Mouse (Mus musculus): ENCODE results near the gene Kif1bp. TPM values are rescaled to one million over a fixed set of nuclear protein-coding genes. Genes with fewer than 3 reads are reported as not detected.

Kif1bp gene
- total RNA-seq, 2 experiments from 2014 or later = 169 to 181 TPM

DNA sequence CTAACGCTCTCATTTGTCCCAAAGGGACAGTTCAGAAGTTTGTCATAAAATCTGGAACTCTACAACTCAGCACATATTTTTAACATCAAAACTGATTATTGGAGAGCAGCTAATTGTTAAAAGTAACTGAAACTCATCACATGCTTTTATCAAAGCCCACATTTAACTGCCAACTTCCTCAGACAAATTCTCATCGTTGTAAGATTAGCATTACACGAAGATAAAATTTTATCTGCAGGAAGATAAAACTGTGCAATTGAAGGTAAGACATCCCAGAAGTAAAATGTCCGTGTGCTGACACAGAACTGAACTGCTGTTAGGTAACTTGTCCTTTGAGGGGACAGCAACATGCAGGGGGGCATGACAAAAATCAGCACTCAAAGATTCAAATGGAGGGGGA, 9.4 kb downstream of the Kif1bp start:
- intact Hi-C loops (cut with DNase I) = no loop called here
- no peak for DNase-seq (ENCODE audit: low spot score in 2 of 2)

DNA sequence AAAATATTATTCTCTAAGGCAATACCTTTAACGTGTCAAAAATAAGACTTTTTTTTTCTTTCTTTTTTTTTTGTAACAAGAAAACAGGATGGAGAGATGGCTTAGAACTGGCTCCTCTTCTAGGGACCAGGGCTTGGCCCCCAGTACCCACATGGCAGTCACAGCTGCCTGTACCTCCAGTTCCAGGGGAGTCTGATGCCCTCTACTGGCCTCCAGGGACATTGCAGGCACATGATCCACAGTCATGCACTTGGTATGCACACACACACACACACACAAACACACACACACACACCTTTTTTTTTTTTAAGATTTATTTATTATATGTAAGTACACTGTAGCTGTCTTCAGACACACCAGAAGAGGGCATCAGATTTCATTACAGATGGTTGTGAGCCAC, 20.5 kb downstream of the Kif1bp start:
- no peak for DNase-seq (ENCODE audit: low spot score in 2 of 2)
- intact Hi-C loops (cut with DNase I) = no loop called here

DNA sequence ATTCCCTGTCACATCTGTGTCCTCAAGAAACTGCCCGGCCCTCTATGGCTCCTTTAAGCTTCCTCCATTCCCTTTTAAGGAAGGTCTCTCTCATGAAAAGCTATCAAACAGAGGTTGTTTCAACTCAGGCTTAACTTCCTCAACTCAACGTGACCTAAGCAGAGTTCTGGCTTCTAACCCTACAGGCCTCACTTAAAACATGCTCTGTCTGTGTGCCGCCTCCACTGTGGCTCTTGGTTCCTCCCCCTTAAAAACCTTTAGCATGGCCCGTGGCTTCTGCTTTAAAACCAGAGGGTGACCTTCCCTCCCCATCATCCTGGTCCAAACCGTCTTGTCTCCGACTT, 21.7 kb downstream of the Kif1bp start:
- no peak for DNase-seq (ENCODE audit: low spot score in 2 of 2)
- intact Hi-C loops (cut with DNase I) = no loop called here

DNA sequence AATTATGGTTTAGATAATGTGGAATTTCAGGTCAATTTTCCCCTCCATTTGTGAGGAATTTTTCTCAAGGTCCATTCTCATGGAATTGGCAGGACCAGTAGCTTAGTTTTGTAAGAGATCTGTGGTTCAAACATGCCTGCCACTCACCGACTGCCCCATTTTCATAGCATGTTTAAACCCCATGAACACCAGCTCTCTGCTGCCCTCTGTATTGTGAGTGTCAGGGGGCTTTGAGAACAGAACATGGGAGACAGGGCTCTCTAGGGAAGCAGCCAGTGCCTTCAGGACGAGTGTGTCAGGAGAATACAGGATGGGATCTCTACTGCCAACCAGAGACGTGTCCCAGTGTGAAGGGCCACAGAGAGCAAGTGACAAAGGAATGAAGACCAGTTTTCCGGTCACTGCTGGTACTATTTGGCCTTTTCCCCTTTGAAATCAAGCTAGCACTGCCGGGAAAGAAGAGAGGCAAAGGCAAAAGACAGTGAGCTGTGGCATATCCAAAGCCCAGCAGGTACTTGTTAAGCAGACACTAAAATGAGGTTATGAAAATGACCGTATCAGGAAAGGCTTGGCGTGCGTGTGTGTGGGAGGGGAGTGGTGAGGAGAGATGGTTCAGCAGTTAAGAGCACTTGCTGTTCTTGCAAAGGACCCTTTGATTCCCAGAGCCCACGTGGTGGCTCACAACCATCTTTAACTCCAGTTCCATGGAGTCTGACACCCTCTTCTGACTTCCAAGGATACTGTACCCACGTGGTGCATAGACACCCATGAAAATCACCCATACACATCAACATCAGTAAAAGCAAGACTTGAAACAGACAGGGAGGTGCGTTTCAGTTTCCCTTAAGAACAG, 22.3 kb downstream of the Kif1bp start:
- DNase-seq (ENCODE audit: low spot score in 2 of 2) = no peak
- intact Hi-C loops (cut with DNase I) = no loop called here

DNA sequence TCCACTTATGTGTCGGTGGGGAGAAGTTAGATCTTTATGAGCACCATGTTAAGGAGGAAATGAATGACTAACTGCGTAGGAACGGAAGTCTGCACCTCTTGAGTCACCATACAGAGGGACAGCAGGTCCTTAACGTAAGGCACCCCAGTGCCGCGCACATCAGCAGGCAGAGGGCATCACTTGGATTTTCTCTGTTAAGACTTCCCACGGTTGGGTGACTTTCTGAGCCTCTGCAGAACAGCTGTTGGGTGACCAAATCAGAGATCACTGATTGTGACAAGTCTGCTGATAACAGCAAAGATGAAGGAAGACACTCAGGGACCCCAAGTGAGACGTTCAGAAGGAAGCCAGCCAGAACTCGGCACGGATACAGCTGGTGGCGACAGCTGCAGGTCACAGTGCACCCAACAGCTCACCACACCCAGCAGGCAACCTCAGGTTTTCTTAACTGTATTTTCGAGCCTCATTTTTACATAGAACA, 24.6 kb downstream of the Kif1bp start:
- no peak for DNase-seq (ENCODE audit: low spot score in 2 of 2)
- intact Hi-C loops (cut with DNase I) = no loop called here

DNA sequence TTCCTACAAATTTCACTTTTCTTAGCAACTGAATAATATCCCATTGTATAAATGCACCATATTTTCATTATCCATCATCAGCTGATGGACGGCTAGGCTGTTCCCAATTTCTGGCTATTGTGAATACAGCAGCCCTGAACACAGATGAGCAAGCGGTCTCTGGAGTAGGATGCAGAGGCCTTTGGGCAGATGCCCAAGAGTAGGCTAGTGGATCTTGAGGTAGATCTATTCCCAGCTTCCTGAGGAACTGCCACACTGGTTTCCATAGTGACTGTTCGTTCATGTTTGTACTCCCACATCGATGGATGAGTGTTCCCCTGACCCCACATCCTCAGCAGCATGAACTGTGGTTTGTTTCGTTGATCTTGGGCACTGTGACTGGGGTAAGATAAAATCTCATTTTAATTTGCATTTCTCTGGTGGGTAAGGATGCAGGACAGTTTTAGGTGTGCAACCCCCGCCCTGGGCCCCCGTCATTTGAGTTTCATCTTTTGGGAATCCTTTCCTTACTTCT, 27.4 kb downstream of the Kif1bp start:
- intact Hi-C loops (cut with DNase I) = no loop called here

DNA sequence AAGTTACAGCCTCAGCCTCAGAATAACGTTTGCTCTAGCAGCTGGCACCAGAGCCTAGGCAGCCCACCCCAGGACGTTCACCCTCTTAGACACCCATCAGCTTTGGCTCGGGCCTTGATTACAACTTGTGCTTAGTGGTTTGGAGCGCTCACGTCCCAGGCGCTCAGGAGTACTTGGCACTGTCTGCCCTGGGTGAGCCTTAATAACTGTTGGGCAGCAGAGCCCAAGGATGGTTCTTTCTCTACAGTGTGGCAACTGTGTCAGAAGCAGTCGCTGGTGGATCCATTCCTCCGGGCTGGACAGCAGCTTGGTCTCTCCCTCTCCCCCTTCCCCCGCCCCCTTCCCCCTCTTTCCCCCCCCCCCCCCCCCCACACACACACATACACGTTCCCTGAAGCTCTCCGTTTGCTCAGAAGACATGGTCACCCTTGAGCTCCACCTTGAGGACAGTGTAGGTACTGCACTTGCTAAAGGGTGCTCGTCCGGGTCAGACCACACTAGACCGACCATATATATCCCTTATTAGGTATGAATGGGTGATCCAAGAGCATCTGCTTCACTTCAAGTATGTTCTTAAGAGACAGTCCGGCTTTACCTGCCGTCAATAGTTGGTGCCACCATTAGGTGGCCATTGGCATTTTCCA, 28.6 kb downstream of the Kif1bp start:
- intact Hi-C loops (cut with DNase I) = loop anchor here (1.0 kb wide), 1 partner anchor 49 kb away; no protein-coding TSS in a partner anchor
- peak; percentile 47 to 55 for DNase-seq (ENCODE audit: low spot score in 2 of 2)

More for the DNA sequence above, 27.4 kb downstream of the Kif1bp start:
- DNase-seq (ENCODE audit: low spot score in 2 of 2) = peak in 1 of 2 experiments; percentile 75

DNA sequence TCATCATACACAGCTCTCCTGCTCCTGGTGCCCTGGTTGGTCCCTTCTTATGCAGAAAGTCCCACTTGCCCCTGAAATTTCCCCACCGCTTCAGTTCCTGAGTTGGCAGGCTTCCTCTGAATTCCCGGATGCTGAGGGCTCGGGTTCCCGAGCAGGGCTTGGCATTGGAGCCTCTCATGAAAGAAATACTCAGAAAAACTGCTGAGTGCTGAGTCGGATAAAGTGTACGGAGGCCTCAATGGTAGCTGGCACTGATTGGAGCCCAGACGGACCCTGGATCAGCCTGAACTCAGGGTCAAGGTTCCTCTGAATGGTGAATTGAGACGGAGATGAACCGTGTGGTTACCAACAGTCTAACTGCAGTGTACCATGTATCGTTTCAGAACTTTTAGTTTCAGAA, 31.8 kb downstream of the Kif1bp start:
- no peak for DNase-seq (ENCODE audit: low spot score in 2 of 2)
- intact Hi-C loops (cut with DNase I) = no loop called here

DNA sequence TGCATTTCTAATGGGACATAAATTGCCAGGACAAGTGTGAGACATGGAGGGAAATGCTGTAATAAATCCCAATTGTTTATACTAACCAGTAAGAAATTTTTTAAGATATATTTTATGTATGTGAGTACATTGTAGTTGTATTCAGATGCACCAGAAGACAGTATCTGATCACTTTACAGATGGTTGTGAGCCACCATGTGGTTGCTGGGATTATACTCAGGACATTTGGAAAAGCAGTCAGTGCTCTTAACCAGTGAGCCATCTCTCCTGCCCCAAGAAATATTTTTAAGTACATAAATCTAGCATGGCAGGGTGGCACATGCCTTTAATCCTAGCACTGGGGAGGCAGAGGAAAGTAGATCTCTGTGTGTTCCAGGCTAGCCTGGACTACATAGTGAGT, 32.5 kb downstream of the Kif1bp start:
- no peak for DNase-seq (ENCODE audit: low spot score in 2 of 2)
- intact Hi-C loops (cut with DNase I) = no loop called here

DNA sequence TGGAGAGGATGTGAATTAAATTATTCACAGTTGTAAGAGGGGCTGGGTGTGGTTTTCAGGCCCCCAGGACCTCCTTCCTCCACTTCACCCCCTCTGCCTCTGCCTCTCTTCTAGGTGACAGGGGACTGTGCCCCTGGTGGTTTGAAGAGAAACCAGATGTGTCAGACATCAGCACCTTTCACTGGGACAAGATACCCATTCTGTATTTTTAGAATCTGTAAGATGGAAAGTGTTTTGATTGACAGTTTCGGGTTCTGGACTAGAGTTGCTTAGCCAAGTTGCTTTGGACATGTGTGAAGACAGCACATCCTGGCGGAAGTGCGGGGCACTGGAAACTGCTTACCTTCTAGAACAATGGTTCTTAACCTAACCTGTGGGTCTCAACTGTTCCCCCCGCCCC, 33.9 kb downstream of the Kif1bp start:
- intact Hi-C loops (cut with DNase I) = no loop called here
- no peak for DNase-seq (ENCODE audit: low spot score in 2 of 2)

DNA sequence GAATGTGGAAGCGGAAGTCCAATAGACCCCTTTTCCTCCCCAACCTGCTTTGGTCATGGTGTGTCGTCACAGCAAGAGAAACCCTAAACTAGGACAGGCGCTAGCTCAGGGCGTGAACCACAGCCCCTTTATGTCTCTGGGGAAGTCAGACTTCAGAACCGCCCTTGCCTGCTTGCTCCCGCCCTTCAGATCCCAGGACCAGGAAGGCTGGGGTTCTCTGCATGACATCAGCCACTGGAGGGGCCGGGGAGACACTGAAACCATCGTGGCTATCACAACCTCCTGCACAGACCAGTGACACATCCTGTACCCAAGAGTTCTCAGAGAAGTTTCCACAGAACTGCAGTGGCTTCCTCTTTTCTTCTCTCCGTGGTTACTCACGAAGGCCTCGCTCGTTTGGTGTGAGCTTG, 34.9 kb downstream of the Kif1bp start:
- no peak for DNase-seq (ENCODE audit: low spot score in 2 of 2)
- intact Hi-C loops (cut with DNase I) = no loop called here

DNA sequence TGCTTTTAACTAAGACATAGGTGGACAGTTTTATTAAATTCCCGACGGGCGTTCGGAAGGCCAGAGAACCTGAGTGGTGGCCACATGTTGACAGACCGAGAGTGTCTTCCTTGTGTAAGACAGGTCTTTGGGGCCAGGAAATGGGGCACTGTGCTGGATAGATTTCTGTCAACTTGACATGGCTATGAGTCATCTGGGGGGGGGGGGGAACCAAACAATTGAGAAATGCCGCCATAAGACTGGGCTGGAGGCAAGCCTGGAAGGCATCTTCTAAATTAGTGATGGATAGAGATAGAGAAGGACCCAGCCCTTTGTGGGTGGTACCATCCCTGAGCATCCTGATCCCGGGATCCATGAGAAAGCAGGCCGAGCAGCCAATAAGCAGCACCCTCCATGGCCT, 35.3 kb downstream of the Kif1bp start:
- no peak for DNase-seq (ENCODE audit: low spot score in 2 of 2)

DNA sequence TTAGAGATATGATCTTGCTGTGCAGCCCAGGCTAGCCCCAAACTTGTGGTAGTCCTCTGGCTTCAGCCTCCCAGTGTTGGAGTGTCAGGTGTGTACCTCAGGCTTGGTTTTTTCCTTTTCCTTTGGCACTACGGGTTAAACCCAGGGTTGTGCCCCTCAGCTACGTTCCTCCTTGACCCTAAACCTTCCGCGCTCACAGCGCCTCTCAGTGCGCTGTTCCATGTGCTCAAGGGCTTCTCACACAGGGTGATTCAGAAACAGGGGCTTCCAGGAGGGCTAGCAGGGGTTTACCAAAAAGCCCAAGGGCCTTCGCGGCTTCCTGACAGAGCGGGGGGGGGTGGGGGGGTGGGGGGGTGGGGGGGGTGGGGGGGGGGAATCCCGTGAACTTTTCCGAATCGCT, 35.8 kb downstream of the Kif1bp start:
- intact Hi-C loops (cut with DNase I) = no loop called here
- DNase-seq (ENCODE audit: low spot score in 2 of 2) = no peak

More for the DNA sequence above, 35.3 kb downstream of the Kif1bp start:
- intact Hi-C loops (cut with DNase I) = no loop called here

DNA sequence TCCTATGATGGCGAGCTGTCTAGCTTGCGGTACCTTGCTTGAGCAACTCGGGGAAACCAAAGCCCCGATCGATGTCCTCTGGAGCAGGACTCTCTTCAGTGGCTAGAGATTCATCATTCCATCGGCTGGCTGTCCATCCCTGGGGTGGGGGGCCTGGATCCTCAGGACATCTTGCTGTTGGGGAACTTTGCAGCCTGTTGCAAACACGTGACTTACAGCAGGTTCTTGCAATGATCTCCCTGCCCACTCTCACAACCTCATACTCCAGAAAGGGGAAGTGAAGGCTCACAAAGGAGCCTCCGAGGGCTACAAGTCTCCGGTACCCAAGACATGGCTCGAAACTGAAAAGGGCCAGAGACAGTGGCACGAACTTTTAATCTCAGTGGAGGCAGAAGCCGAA, 36.8 kb downstream of the Kif1bp start:
- no peak for DNase-seq (ENCODE audit: low spot score in 2 of 2)
- intact Hi-C loops (cut with DNase I) = no loop called here

DNA sequence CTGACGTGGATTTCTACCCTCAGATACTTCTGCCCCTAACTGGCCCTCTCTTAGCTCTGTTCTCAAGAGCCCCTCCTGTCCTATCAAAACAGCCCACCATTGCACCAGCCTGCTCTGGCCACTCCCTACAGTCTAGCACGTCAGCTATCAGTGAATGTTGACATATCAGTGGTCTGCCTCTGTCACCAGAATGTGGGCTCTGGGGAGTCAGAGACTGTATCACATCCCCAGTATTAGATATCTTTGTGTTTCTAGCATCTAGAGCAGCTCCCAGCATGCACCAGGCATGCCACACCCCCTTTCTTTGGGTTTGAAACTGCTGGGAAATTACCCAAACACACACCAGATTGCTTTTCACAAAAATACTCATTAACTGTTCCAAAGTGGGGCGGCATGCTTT, 37.5 kb downstream of the Kif1bp start:
- intact Hi-C loops (cut with DNase I) = no loop called here
- DNase-seq (ENCODE audit: low spot score in 2 of 2) = no peak

DNA sequence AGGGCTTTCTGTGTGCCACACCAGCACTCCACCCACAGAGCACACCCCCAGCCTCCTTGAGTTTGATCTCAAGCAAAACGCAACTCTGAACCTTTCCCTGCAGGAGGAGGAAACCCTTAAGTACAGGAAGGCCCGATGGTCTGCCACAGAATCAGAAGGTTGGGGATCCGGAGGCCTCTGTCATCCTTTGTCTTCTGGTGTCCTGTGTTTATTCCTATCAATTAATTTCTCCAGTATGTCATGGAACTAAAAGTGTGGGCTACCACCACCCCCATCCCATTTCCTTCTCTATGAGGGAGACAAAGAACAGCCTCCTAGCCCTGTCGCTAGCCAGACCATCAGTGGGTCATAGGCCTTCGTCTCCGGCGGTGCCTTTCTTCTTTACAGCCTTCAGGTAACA, 43.7 kb downstream of the Kif1bp start:
- intact Hi-C loops (cut with DNase I) = no loop called here
- DNase-seq (ENCODE audit: low spot score in 2 of 2) = no peak

DNA sequence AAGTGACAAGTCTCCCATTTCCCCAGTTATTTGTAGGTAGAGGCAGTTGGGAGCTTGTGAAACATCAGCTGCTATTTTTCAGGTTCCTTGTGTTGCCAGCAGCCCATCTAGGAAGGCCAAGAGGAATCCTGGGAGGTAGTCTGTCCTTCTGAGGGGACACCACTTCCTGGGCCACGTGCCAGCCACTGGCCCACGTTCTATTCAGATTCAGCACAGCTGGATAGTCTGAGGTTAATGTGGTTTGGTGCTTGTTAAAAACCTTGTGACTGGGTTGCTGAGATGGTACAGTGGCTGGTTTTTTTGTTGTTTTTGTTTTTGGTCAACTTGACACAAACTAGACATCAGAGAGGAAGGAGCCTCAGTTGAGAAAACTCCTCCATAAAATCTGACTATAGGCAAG, 45.4 kb downstream of the Kif1bp start:
- no peak for DNase-seq (ENCODE audit: low spot score in 2 of 2)
- intact Hi-C loops (cut with DNase I) = no loop called here

DNA sequence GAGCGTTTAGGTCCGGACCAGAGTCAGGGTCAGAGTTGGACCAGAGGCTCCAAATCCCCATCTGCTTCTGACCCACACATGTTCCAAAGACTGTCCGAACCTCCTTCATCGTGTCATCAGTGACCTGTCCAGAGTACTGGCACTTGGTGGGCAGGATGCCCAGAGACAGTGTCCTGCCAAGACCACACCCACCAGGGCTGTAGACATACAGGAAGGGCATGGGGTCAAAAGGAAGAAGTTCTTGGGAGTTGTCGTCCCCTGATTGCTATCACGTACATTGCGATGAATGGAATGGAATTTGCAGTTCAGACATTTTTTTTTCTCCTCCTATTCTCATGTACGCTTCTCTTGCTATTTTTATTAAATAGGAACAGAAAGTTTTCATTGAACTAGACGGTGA, 48.1 kb downstream of the Kif1bp start:
- no peak for DNase-seq (ENCODE audit: low spot score in 2 of 2)
- intact Hi-C loops (cut with DNase I) = no loop called here

DNA sequence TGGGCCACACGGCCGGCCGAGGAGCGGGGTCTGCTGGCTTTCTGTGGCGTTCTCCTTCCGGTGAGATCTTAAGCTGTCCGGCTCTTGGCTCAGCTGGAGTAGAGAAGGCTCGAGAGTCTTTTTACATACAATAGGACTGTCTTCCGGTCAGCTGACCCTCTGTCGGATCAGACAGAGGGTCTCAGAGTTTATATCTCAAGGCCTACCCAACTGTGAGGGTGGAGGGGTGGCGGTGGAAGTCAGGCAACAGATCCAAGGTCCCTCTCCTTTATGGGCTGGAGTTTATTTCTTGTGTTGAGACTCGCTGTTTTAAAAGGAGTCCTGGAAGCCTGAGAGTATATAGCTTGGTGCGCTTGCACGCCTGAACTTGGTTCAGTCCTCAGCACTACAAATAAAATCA, 50.9 kb downstream of the Kif1bp start, which contains the start of gene Srgn:
Srgn (minus strand) TSS at position 101 of the 400 bp plus-strand sequence.
- DNase-seq (ENCODE audit: low spot score in 2 of 2) = no peak
- intact Hi-C loops (cut with DNase I) = no loop called here

DNA sequence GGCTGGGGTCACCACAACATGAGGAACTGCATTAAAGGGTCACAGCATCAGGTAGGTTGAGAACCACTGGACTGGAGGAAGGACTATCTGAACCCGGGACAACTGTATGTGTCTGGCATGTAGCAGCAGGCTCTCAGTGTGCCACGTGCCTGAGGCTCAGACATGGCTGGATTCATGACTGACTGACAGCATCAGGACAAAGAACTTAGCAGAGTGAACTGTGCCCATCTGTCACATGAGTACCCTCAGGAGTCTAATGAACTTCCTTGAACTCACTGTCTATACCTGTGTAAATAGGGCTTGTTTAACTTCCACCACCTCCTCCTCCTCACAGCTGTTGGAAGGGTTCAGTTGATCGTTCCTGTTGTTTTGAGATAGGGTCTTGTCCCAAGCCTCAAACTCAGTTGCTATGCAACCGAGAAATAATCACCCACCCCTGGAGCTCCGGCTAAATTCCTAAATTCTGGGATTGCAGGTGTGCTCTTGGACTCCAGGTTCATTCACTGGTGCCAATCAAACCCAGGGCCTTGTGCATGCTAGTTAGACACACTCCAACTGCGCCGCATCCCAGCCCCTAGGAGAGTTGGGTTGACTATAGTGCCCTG, 55.8 kb downstream of the Kif1bp start:
- no peak for DNase-seq (ENCODE audit: low spot score in 2 of 2)
- intact Hi-C loops (cut with DNase I) = no loop called here

DNA sequence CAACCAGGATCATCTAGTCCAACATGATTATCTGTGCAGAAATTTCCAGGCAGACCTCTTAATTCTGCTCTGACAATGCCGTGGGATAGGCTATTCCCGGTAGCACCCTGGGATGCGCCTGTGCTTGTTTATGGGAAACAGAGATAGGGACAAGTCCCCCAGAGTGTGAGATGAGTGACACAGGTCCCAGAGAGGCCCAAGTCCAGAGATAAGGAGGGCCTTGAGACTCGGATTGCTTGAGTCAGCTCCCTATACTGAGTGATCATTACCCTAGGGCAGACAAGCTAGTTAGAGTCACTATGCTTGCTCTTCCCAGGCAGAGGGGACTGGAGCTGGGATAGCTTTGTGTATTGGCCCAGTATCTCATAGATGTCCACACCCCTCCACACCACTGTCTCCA, 56.5 kb downstream of the Kif1bp start:
- intact Hi-C loops (cut with DNase I) = no loop called here
- no peak for DNase-seq (ENCODE audit: low spot score in 2 of 2)
